Comparison of ENCODE assay signal across 8 mouse cellular contexts in the genomic region with DNA sequence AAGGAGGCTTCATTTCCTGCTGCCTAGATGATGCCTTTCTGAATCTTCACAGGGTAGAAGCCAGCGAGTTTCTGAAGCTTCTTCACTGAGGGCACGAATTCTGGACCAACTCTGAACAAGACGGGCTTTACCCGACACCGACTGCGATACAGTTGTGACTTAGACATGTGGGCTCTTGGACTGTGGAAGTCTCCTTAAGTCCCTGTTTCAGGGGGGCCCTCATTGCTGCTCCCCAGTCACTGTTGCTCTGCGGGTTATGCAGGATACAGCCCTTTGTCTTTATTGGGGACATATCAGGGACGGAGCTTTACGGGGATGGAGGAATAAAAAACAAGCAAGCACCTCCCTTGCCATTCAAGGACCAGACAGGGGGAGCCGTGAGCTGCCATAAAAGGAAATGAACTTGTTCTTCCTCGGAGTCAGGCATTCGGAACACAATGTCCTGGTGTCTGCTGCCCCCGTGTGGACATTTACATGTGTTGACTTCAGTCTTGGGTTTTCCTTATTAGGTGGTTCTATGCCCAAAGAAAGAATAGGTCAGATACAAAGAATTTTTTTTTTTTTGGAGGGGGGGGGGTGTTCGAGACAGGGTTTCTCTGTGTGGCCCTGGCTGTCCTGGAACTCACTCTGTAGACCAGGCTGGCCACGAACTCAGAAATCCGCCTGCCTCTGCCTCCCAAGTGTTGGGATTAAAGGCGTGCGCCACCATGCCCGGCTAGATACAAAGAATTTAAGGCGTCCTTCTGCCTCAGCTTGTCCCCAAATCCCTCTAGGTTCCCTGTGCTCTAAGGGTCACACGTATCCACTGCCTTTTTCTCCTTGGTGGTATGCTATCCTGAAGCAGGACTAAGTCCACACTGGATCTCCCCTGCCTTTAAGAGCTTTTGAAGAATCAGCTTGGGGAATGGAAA. TPM values are rescaled to one million over a fixed set of nuclear protein-coding genes. Genes with fewer than 3 reads are reported as not detected.
DNase-seq lines count a peak whose midpoint lies in the region; ATAC-seq and TF ChIP-seq lines count a peak whose summit lies in the region.

No protein-coding gene starts in this region.

- H3K9ac ChIP-seq in embryonic facial prominence, embryonic 15.5 days = peak overlapping the region; percentile 35; the same call in 1 of the 2 replicates
- H3K9ac ChIP-seq in kidney, embryonic 15.5 days = peak overlapping the region; percentile 50

- H3K4me1 ChIP-seq in bone marrow, adult 2 months (ENCODE audit: control insufficient read depth, insufficient read depth, low read length) = no peaks in the 10 kb centered on the region
- no peaks in the 10 kb centered on the region for H3K4me1 ChIP-seq in embryonic facial prominence, embryonic 15.5 days
- peaks cover 10% of the 10 kb centered on the region; the same call in 1 of the 2 replicates for H3K4me1 ChIP-seq in heart, embryonic 10.5 days
- H3K4me1 ChIP-seq in kidney, embryonic 15.5 days = 0 out of 2 replicates have a peak, but pooled peaks cover 4% of the 10 kb centered on the region

- H3K36me3 ChIP-seq in embryonic facial prominence, embryonic 15.5 days = no peaks in the 10 kb centered on the region
- H3K36me3 ChIP-seq in heart, embryonic 10.5 days = no peaks in the 10 kb centered on the region
- H3K36me3 ChIP-seq in kidney, embryonic 15.5 days = no peaks in the 10 kb centered on the region

- ATAC-seq in embryonic facial prominence, embryonic 15.5 days (ENCODE audit: insufficient number of reproducible peaks, low FRiP score, low TSS enrichment, low read depth) = peak; percentile 57; the same call in 1 of the 2 replicates
- peak; percentile 83 for ATAC-seq in kidney, embryonic 15.5 days (replicated peaks; ENCODE audit: low FRiP score)
- peak; percentile 92 for ATAC-seq in monocyte, adult 5-6 weeks (replicated peaks; ENCODE audit: insufficient number of reproducible peaks, low FRiP score, low TSS enrichment, poor library complexity, severe bottlenecking)

- DNase-seq in 416B (ENCODE audit: low read depth) = peak; percentile 96
- peak; percentile 95 for DNase-seq in heart, embryonic 10.5 days (ENCODE audit: low spot score)
- peak; percentile 89 for DNase-seq in liver
- peak; percentile 83 to 91 for DNase-seq in spleen, postnatal 4 days (ENCODE audit: low spot score in 2 of 2)

- H3K27me3 ChIP-seq in embryonic facial prominence, embryonic 15.5 days = no peaks in the 10 kb centered on the region
- H3K27me3 ChIP-seq in heart, embryonic 10.5 days (ENCODE audit: insufficient read depth, poor library complexity, severe bottlenecking) = no peaks in the 10 kb centered on the region
- H3K27me3 ChIP-seq in kidney, embryonic 15.5 days = no peaks in the 10 kb centered on the region

- 23% methylated on average over 21 of the region's 21 CpGs for WGBS in bone marrow, adult 2 months
- WGBS in embryonic facial prominence, embryonic 15.5 days = 21% methylated on average over 21 of the region's 21 CpGs
- WGBS in heart, embryonic 10.5 days = 22% methylated on average over 21 of the region's 21 CpGs
- 21% methylated on average over 21 of the region's 21 CpGs for WGBS in kidney, embryonic 15.5 days

- H3K4me3 ChIP-seq in bone marrow, adult 2 months (replicated peaks; ENCODE audit: control insufficient read depth, low read depth, low read length) = peak overlapping the region; percentile 21
- H3K4me3 ChIP-seq in embryonic facial prominence, embryonic 15.5 days (replicated peaks) = peak overlapping the region; percentile 47
- peak overlapping the region; percentile 62 for H3K4me3 ChIP-seq in heart, embryonic 10.5 days
- peak overlapping the region; percentile 45 for H3K4me3 ChIP-seq in kidney, embryonic 15.5 days (replicated peaks)

- no peaks in the 10 kb centered on the region for H3K9me3 ChIP-seq in embryonic facial prominence, embryonic 15.5 days (replicated peaks)
- H3K9me3 ChIP-seq in heart, embryonic 10.5 days = no peaks in the 10 kb centered on the region
- H3K9me3 ChIP-seq in kidney, embryonic 15.5 days (replicated peaks) = no peaks in the 10 kb centered on the region

- peak overlapping the region; percentile 75 for H3K4me2 ChIP-seq in embryonic facial prominence, embryonic 15.5 days (replicated peaks)
- H3K4me2 ChIP-seq in kidney, embryonic 15.5 days = peak overlapping the region; percentile 79

- TF ChIP-seq CTCF in bone marrow, adult 2 months (IDR thresholded peaks at IDR 0.05; ENCODE audit: control insufficient read depth, insufficient read depth, low read length) = peak; percentile 91

- H3K27ac ChIP-seq in bone marrow, adult 2 months (ENCODE audit: control insufficient read depth, insufficient read depth, low read depth, low read length, poor library complexity) = no peak overlapping the region
- H3K27ac ChIP-seq in embryonic facial prominence, embryonic 15.5 days (replicated peaks) = 0 out of 2 replicates have a peak overlapping the region, but pooled peaks have one; percentile 48
- H3K27ac ChIP-seq in heart, embryonic 10.5 days = peak overlapping the region; percentile 91
- H3K27ac ChIP-seq in kidney, embryonic 15.5 days = no peak overlapping the region

- TF ChIP-seq POLR2A in bone marrow, adult 2 months (IDR thresholded peaks at IDR 0.05; ENCODE audit: borderline replicate concordance, control insufficient read depth, low read depth, low read length) = no peak

RNA-seq across cellular contexts. Expression of gene Frrs1, which starts 23.2 kb away (rescaled TPM):
- polyA plus RNA-seq in bone marrow, adult 2 months (2011; ENCODE audit: insufficient read depth, insufficient read length, low replicate concordance, missing spikeins) = 15.9 and 24.6 TPM in 2 replicates
- 16.9 and 18.9 TPM in 2 replicates for polyA plus RNA-seq in embryonic facial prominence, embryonic 15.5 days (2015; fragmentation: Nextera tagmentation; extraction: Ambion mirVana)
- polyA plus RNA-seq in heart, embryonic 10.5 days (2016; fragmentation: Nextera tagmentation; extraction: Ambion mirVana) = 24.8 and 32.7 TPM in 2 replicates
- polyA plus RNA-seq in kidney, embryonic 15.5 days (2015; fragmentation: Nextera tagmentation; extraction: Ambion mirVana) = 22.7 and 23.5 TPM in 2 replicates
- total RNA-seq in monocyte, adult 5-6 weeks (2017) = 8.2 to 19.8 TPM (median 11.8 TPM) in 3 replicates

RNA-seq across cellular contexts. Expression of gene Agl, which starts 28.1 kb away (rescaled TPM):
- 2.2 and 4.7 TPM in 2 replicates for polyA plus RNA-seq in bone marrow, adult 2 months (2011; ENCODE audit: insufficient read depth, insufficient read length, low replicate concordance, missing spikeins)
- 23.3 and 23.5 TPM in 2 replicates for polyA plus RNA-seq in embryonic facial prominence, embryonic 15.5 days (2015; fragmentation: Nextera tagmentation; extraction: Ambion mirVana)
- polyA plus RNA-seq in heart, embryonic 10.5 days (2016; fragmentation: Nextera tagmentation; extraction: Ambion mirVana) = 30.7 and 47.2 TPM in 2 replicates
- polyA plus RNA-seq in kidney, embryonic 15.5 days (2015; fragmentation: Nextera tagmentation; extraction: Ambion mirVana) = 20.6 and 21.3 TPM in 2 replicates
- total RNA-seq in monocyte, adult 5-6 weeks (2017) = 8.1 to 17.3 TPM (median 14.7 TPM) in 3 replicates

Comparison
In these comparisons a context has a peak if more than half of its experiments do, and no peak if none do; other contexts are left out.
1. H3K27ac ChIP-seq: peak in embryonic facial prominence, embryonic 15.5 days (single experiment) and heart, embryonic 10.5 days (single experiment); none in bone marrow, adult 2 months (single experiment) and kidney, embryonic 15.5 days (single experiment).
2. Peak in every context shown above with its lines, with median percentiles within 50 percentile points of each other: DNase-seq, H3K4me3 ChIP-seq and ATAC-seq.